Mouse (Mus musculus) 3T3-L1 (cell line): ENCODE measurements at regions not wholly inside any gene's neighbourhood (a gene's known extent, or its start where the extent isn't known, plus 50 kb on each side); places are given as distances from the start of the nearest gene placed in this dataset.
A peak's percentile ranks its signal among the peaks of the same experiment; 100 is the strongest.

Experiments used
- DNase-seq: peaks from one replicate; pipeline ENCODE4 v3.0.0-alpha.2; 2015; ENCODE audit warnings: low read depth, low spot score

GRCm38 (mm10) chr1:91611281-91611680 lies 70.9 kb downstream of the Asb1 start:
- no peak for DNase-seq

DNA sequence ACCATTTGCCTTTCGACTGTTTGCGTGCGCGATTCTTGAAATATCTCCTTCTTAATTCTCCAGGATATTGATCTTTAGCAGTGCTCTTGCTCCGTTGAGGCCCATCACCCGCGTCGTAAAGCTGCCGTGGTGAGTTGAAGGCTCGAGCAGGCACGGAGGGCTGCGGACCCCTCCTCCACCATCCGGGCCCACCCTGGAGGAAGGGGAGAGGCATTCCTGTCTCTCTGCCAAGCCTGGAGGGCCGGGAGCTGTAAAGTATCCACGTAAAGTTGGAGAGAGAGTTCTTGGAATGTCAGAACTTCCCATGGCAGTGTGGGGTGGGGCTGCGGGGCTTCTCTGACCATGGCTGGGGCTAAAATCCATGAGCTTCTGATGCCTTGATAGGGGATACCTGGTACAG lies 71.3 kb downstream of the Asb1 start:
- DNase-seq, result no peak

DNA sequence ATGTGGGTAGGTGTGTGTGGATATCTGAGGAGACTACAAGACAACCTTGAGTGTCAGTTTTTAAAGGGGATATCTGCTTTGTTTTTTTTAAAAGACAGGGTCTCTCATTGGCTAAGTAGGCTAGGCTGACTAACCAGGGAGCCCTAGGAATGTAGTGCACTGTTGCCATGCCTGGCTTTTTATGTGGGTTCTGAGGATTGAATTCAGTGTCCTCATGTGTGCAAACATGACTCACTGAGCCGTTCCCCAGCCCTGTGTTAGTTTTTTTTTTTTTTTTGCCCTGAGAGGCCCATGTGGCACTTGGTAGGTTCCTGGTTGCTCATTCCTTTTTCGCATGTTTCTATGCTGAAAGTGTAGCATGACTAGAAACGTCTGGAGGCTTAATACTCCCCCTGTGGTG lies 72.6 kb downstream of the Asb1 start:
- DNase-seq, result peak; percentile 82

- no peak for DNase-seq
Observed at GRCm38 (mm10) chr1:91615396-91615795, 75.1 kb downstream of the Asb1 start.

GRCm38 (mm10) chr1:91618527-91619135 lies 78.3 kb downstream of the Asb1 start:
- DNase-seq, result no peak

- no peak for DNase-seq
Observed at GRCm38 (mm10) chr1:91621141-91621540, 80.8 kb downstream of the Asb1 start.

GRCm38 (mm10) chr1:91622874-91623273 lies 82.5 kb downstream of the Asb1 start:
- no peak for DNase-seq

- DNase-seq, result no peak
Observed at GRCm38 (mm10) chr1:91624028-91624427, 83.7 kb downstream of the Asb1 start.

GRCm38 (mm10) chr1:91624531-91625300 lies 84.4 kb downstream of the Asb1 start:
- no peak for DNase-seq

DNA sequence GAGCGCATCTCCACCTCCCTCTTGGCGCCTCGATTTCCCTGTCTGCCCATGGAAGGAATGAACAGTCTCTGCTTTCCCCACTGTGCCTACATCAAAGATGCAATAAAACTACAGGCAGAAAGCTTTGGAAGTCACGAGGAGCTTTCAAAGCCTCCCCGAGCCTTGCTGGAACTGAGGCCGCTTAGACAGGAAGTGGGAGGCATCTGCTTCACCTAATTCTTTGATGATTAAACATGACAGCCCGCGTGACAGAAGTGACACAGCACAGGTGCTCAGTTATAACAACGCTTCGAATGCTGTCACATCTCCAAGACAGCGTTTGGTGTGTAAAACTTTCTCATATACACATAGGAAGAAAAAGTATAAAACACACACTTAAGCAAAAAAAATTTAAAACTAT lies 85.7 kb downstream of the Asb1 start:
- no peak for DNase-seq

DNA sequence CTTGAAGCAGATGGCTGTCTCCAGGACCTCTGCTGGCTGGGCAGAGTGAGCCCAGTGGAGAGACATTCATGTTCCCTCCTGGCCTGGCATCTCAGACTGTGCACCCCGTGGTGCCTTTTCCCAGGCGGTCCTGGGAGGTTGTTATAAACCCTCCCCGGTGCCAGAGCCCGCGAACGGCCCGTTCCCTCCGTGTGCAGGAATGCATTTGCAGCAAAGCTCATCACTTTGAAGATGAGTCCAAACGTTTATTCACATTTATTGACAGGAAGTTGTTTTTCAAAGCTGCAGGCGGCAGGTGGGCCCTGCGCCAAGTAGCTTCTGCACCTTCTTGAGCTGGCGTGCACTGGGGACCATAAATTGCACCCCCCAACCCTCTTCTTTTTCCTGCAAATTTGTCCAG lies 89.9 kb downstream of the Asb1 start:
- DNase-seq, result no peak

DNA sequence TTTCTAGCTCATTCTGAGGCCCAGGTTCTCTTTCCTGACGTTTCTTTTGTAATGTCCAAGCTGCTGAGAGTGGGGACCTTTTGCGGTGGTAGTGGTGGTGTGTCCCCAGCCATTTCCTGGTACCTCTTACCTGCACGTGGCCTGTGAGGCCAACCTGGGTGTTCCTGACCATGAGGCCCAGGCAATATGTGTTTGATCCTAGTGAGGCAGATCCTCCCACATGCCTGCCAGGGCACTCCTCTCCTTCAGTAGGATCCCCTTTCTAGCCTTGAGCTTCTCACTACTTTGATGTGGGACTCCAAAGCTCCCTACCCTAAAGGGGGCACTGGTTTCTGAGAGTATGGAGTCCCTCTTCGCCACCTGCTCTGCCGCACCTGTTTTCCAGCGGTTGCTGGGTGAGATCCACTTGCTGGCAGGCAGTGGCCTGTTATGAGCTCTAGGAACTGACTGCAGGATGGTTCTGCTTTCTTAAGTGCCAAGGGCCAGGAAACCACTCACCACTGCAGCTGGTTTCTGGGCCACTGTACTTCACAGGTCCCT lies 90.6 kb downstream of the Asb1 start:
- no peak for DNase-seq

GRCm38 (mm10) chr1:91632906-91633493 lies 92.7 kb downstream of the Asb1 start:
- no peak for DNase-seq

GRCm38 (mm10) chr1:91636571-91636970 lies 96.2 kb downstream of the Asb1 start:
- peak; percentile 65 for DNase-seq

- peak; percentile 20 for DNase-seq
Observed at GRCm38 (mm10) chr1:91640551-91640950, 100.2 kb downstream of the Asb1 start.

DNA sequence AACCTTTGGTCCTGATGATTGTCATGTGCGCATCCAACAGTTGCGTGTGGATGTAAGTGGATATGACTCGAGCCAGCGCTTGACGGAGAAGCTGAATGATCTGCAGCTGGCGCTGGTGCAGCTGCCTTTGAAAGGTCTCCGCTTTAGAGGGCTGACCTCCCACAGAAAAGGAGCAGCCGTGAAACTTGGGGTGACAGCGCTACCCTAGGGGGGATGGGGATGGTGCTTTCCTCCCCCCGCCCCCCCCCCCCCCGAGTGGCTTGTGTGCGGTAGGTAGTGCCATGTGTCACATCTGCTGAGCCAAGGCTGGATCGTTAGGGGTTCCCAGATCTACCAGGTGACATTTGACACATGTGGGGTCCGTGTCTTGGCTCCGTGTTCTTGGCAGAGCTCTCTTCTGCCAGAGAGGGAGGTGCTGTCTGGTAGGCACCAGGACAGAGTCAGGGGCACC lies 118.7 kb downstream of the Asb1 start:
- no peak for DNase-seq

- DNase-seq, result no peak
Observed at GRCm38 (mm10) chr1:91659486-91659885, 119.1 kb downstream of the Asb1 start.

DNA sequence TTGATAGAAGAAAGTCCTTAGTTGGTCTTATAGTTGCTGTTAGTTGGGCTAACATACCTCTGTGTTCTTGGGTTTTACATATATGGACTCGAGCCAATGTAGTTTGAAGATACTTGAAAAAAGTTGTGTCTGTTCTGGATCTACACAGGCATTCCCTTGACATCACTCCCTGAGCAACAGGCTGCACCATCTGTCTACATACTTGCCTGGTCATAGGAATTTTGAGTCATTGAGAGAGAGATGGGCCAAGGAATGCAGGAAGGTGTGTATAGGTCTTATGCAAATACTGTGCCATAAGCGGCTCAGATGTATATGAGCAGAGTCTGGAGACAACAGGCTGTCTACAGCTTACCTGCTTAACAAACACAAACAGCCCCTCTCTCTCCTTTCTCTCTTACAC lies 122.9 kb downstream of the Asb1 start:
- DNase-seq, result peak; percentile 62

DNA sequence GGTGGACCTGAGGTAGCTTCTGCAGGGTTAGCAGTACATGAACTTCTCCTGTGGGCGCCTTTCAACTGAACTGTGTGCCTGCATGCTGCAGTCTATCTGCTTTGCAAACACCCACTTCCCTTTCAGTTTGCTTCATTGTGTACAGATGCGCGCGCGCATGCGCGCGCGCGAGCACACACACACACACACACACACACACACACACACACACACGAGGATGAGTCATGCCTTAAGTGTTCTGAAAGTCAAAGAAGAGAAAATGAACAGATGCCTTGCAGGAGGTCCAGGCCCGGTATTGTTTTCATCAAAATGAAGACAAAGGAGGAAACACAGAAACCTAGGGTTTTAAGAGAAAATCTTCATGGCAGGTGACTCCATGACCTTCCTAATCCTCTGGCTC lies 124.3 kb downstream of the Asb1 start:
- peak; percentile 53 for DNase-seq

DNA sequence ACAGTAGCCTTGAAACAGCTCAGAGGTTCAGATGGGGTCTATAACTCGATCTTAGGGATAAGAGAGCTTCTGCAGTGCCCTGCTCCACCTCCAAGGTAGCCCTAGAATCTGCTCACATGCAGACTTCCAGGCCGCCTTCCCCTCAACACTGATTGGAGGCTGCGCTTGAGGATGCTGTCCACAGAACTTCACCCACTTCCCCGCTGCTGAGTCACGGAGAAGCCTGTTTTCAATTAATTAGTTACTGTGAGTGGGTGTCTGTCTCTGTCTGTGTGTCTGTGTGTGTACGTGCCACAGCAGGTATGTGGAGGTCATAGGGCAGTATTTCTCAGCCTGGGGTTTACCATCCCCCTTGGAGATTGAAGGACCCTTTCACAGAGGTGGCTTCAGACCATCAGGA lies 128.2 kb downstream of the Asb1 start:
- DNase-seq, result peak; percentile 34

DNA sequence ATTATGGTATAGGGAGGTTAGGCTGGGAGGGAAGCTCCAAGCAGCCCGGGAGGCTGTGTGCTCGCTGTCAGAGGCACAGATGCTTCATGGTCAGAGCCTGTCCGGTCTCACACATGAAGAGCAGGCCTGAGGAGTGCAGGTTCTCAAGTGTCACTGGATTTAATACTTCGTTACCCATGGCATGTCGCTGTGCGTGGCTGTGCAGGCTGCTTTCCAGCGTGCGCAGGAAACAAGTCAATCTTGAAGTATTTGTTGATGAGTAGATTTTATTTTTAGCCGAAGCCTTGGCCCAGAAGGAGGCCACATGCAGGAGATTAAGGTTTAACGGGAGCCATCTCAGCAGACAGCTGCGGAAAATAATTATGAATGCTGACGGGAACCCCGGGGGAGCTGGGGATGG lies 130.3 kb upstream of the Twist2 start:
- DNase-seq, result no peak

GRCm38 (mm10) chr1:91674082-91674655 lies 127.1 kb upstream of the Twist2 start:
- DNase-seq, result peak; percentile 87
